Mouse (Mus musculus): ENCODE measurements around the gene Stk32b. TPM values are rescaled to one million over a fixed set of nuclear protein-coding genes. Genes with fewer than 3 reads are reported as not detected.

The Stk32b gene
- polyA plus RNA-seq, 1 experiment from 2014 or later, result 0.90 TPM

DNA sequence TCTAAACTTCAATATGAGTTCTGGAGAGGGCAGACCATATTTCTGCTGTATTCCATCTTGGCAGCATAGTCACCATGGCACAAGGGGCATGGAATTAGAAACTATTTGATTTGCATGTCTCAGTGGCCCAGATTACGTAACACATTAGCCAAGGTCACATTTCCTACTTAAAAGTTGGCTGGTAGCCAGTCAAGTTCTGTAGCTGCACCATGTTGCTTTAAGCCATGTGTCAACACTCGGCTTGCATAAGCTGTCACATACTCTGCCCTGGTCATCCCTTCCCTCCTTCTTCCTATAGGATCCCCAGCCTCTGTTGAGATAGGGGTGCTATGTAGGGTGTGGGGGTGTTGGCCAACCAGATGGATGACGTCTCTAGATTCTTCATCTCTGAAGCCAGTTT is 196.5 kb downstream of the Stk32b start:
- Histone ChIP-seq H3K4me1 (ENCODE audit: control insufficient read depth, insufficient read depth, low read length) (no peaks in the 10 kb centered on the region), H3K36me3 (ENCODE audit: control insufficient read depth, insufficient read depth, low read length) (no peaks in the 10 kb centered on the region), H3K27ac (ENCODE audit: low read depth, low read length) (no peak overlapping the region), H3K4me2 (no peak overlapping the region), H3K4me3 (ENCODE audit: low read depth, low read length) (no peak overlapping the region), H3K9ac (ENCODE audit: low read depth, low read length) (no peak overlapping the region), H3K9me3 (replicated peaks; ENCODE audit: control insufficient read depth, low read length) (no peaks in the 10 kb centered on the region), H3K27me3 (ENCODE audit: control insufficient read depth, insufficient read depth, low read length) (no peaks in the 10 kb centered on the region)
- WGBS (ENCODE audit: insufficient replicate concordance), result 59% methylated on average over 3 of the region's 3 CpGs
- ATAC-seq (replicated peaks; ENCODE audit: insufficient number of reproducible peaks, low FRiP score, low TSS enrichment), result no peak

DNA sequence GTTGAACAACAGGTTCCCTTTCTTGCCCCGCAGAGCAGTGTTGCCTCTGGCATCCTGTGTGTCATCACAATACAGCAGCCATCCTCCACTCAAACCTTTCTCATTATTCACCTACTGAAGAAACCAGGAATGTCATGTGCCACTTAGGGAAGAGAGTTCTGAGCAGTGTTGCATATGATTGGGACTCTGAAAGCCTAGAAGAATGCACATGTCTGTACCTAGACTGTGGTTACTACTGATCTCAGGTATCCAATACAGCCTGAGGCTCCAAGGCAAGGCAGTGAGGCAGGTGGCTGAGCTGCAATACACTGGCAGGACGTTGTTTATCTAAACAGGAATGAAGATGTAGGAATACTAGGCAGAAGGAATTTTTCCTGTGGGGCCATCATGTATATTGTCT is 204.5 kb downstream of the Stk32b start:
- Histone ChIP-seq H3K9ac (ENCODE audit: low read depth, low read length) (no peak overlapping the region), H3K4me1 (ENCODE audit: control insufficient read depth, insufficient read depth, low read length) (peaks cover 26% of the 10 kb centered on the region; the same call in 1 of the 2 replicates), H3K27ac (ENCODE audit: low read depth, low read length) (no peak overlapping the region), H3K27me3 (ENCODE audit: control insufficient read depth, insufficient read depth, low read length) (no peaks in the 10 kb centered on the region), H3K4me3 (ENCODE audit: low read depth, low read length) (no peak overlapping the region), H3K4me2 (no peak overlapping the region), H3K9me3 (replicated peaks; ENCODE audit: control insufficient read depth, low read length) (no peaks in the 10 kb centered on the region), H3K36me3 (ENCODE audit: control insufficient read depth, insufficient read depth, low read length) (no peaks in the 10 kb centered on the region)
- WGBS (ENCODE audit: insufficient replicate concordance), result 37% methylated on average over 2 of the region's 2 CpGs
- no peak for ATAC-seq (replicated peaks; ENCODE audit: insufficient number of reproducible peaks, low FRiP score, low TSS enrichment)

DNA sequence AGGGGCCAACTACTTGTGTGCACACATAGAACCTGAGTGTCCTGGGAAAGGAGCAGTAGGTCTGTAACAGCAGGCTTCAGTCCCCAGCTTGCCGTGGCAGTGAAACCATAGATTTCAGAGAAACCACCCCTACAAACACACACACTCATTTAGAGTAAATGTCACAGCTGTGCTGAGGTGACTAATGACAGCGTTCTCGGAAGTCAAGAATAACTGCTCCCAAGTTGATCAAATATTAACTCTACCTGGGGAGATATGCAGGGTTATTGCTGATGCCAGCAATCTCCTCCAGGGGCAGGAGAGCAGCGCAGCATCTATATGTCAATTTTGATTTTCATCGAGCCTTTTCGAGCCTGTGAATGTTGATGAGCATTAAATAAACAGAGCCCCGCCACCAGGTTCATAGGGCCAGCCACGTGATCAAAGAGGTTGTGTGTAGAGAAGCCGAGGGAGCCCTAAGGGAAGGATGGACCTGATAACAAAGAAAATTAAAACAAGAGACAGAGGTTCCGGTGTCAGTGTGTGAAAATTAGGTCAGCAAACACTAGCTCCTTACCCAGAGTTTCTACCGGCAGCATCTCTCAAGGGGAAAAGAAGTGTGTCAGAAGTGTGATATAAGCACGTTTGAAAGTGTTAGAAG is 210.0 kb downstream of the Stk32b start:
- Histone ChIP-seq H3K4me3 (ENCODE audit: low read depth, low read length) (no peak overlapping the region), H3K9ac (ENCODE audit: low read depth, low read length) (no peak overlapping the region), H3K27ac (ENCODE audit: low read depth, low read length) (no peak overlapping the region), H3K27me3 (ENCODE audit: control insufficient read depth, insufficient read depth, low read length) (no peaks in the 10 kb centered on the region), H3K36me3 (ENCODE audit: control insufficient read depth, insufficient read depth, low read length) (no peaks in the 10 kb centered on the region), H3K4me2 (no peak overlapping the region), H3K4me1 (ENCODE audit: control insufficient read depth, insufficient read depth, low read length) (peaks cover 8% of the 10 kb centered on the region; the same call in 1 of the 2 replicates), H3K9me3 (replicated peaks; ENCODE audit: control insufficient read depth, low read length) (no peaks in the 10 kb centered on the region)
- 66% methylated on average over 12 of the region's 12 CpGs for WGBS (ENCODE audit: insufficient replicate concordance)
- no peak for ATAC-seq (replicated peaks; ENCODE audit: insufficient number of reproducible peaks, low FRiP score, low TSS enrichment)

DNA sequence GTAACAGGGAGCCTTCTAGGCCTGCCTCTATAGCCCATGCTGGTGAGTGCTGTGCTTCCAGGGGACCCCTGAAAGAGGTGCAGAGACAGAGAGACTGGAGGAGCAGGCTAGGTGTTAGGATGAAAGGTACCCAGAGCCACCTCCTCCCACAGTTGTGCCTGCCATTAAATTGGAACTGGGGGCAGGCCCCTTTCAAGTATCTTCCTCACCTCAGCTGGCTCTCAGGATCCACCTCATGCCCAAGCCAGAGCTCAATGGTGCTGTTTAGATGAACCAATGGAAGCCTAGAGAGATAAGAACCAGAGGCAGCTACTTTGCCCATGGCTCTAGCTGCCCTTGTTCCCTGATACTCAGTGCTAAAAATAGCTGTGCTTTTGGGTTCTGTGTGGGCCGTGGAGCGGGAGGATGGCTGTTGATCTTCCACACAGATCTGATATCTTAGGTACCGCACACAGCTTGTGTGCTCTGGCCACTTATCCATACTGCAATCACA is 221.9 kb downstream of the Stk32b start:
- no peaks in the 10 kb centered on the region for H3K27me3 ChIP-seq (ENCODE audit: control insufficient read depth, insufficient read depth, low read length)
- no peaks in the 10 kb centered on the region for H3K9me3 ChIP-seq (replicated peaks; ENCODE audit: control insufficient read depth, low read length)
- WGBS (ENCODE audit: insufficient replicate concordance), result 31% methylated on average over 3 of the region's 3 CpGs
- ATAC-seq (replicated peaks; ENCODE audit: insufficient number of reproducible peaks, low FRiP score, low TSS enrichment), result no peak
- H3K36me3 ChIP-seq (ENCODE audit: control insufficient read depth, insufficient read depth, low read length), result no peaks in the 10 kb centered on the region
- H3K9ac ChIP-seq (ENCODE audit: low read depth, low read length), result no peak overlapping the region
- H3K27ac ChIP-seq (ENCODE audit: low read depth, low read length), result peak overlapping the region; percentile 4; the same call in 1 of the 2 replicates
- no peak overlapping the region for H3K4me3 ChIP-seq (ENCODE audit: low read depth, low read length)
- H3K4me1 ChIP-seq (ENCODE audit: control insufficient read depth, insufficient read depth, low read length), result peaks cover 4% of the 10 kb centered on the region; the same call in 1 of the 2 replicates
- H3K4me2 ChIP-seq, result no peak overlapping the region

DNA sequence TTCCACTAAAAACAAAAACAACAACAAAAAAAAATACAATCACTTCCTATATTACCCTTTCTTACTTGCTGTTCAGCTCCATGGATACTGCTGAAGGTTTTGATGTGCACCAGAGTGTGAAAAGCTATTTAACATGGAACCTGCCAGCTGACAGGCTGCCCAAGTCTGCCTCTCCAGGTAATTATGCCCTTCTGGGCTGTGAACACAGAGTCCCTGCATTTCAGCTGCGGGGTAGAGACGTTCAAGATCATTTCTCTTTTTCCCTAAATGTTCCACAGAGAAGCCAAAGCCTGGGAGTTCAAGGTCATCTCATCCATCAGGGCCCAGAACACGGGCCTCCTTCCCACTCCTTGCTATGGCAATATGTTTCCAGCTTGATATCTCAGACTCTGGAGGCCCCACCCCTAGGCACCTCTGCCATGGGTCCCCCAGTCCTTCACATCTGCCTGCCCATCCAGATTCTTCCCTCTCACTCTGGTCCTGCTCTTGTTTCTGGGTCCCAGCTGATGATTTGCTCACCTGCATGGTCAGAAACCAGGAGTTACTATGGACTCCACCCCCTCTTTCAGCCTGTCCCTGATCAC is 244.9 kb downstream of the Stk32b start:
- ATAC-seq (replicated peaks; ENCODE audit: insufficient number of reproducible peaks, low FRiP score, low TSS enrichment), result no peak
- WGBS (ENCODE audit: insufficient replicate concordance), result 75% methylated on average over 3 of the region's 3 CpGs
- H3K4me3 ChIP-seq (ENCODE audit: low read depth, low read length), result no peak overlapping the region

DNA sequence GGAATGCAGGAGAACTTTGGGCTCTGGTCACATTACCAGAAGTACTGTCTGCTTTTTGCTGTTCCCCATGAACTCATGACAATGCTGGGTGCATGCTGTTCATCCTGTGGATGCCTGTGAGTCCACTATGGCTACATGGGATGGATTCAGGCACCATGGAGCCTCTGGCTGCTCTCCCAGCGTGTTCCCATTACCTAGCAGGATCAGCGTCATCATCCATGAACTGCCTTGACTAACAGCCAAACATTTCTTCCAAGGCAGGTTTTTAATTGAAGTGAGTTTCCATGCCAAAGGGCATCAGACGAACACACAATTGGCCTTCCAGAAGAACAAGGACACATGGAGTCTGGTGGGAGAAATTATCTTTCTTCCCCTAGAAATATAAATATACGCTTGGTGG is 245.4 kb downstream of the Stk32b start:
- Histone ChIP-seq H3K4me3 (ENCODE audit: low read depth, low read length) (no peak overlapping the region), H3K9ac (ENCODE audit: low read depth, low read length) (no peak overlapping the region), H3K9me3 (replicated peaks; ENCODE audit: control insufficient read depth, low read length) (no peaks in the 10 kb centered on the region), H3K27ac (ENCODE audit: low read depth, low read length) (no peak overlapping the region), H3K4me1 (ENCODE audit: control insufficient read depth, insufficient read depth, low read length) (no peaks in the 10 kb centered on the region), H3K36me3 (ENCODE audit: control insufficient read depth, insufficient read depth, low read length) (no peaks in the 10 kb centered on the region), H3K4me2 (no peak overlapping the region), H3K27me3 (ENCODE audit: control insufficient read depth, insufficient read depth, low read length) (no peaks in the 10 kb centered on the region)
- ATAC-seq (replicated peaks; ENCODE audit: insufficient number of reproducible peaks, low FRiP score, low TSS enrichment), result no peak
- 82% methylated on average over 4 of the region's 4 CpGs for WGBS (ENCODE audit: insufficient replicate concordance)

More for the DNA sequence above, 244.9 kb downstream of the Stk32b start:
- Histone ChIP-seq H3K27me3 (ENCODE audit: control insufficient read depth, insufficient read depth, low read length) (no peaks in the 10 kb centered on the region), H3K4me2 (no peak overlapping the region), H3K27ac (ENCODE audit: low read depth, low read length) (no peak overlapping the region), H3K4me1 (ENCODE audit: control insufficient read depth, insufficient read depth, low read length) (no peaks in the 10 kb centered on the region), H3K9ac (ENCODE audit: low read depth, low read length) (no peak overlapping the region), H3K9me3 (replicated peaks; ENCODE audit: control insufficient read depth, low read length) (no peaks in the 10 kb centered on the region), H3K36me3 (ENCODE audit: control insufficient read depth, insufficient read depth, low read length) (no peaks in the 10 kb centered on the region)

DNA sequence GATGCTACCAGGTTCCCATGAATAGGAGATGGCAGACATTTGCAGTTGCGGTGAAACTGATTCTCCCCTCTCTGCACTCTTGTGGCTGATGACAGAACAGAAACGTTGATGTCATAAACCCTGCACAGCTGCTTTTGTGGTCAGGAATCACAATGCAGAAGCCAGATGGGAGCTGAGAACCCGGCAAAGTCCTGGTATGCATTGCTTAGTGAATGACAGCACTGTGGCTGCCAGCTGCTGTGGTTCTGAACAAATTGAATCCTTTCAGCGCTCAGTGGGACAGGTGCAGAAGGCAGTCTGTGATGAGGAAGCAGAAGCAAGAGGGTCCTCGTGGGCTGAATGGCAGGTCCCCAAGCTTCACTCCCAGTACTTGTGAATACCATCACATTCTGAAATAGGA is 247.9 kb downstream of the Stk32b start:
- Histone ChIP-seq H3K4me2 (no peak overlapping the region), H3K4me1 (ENCODE audit: control insufficient read depth, insufficient read depth, low read length) (no peaks in the 10 kb centered on the region; the same call in 1 of the 2 replicates), H3K9ac (ENCODE audit: low read depth, low read length) (no peak overlapping the region), H3K36me3 (ENCODE audit: control insufficient read depth, insufficient read depth, low read length) (no peaks in the 10 kb centered on the region), H3K4me3 (ENCODE audit: low read depth, low read length) (no peak overlapping the region), H3K27me3 (ENCODE audit: control insufficient read depth, insufficient read depth, low read length) (no peaks in the 10 kb centered on the region), H3K9me3 (replicated peaks; ENCODE audit: control insufficient read depth, low read length) (no peaks in the 10 kb centered on the region), H3K27ac (ENCODE audit: low read depth, low read length) (no peak overlapping the region)
- 74% methylated on average over 5 of the region's 5 CpGs for WGBS (ENCODE audit: insufficient replicate concordance)
- ATAC-seq (replicated peaks; ENCODE audit: insufficient number of reproducible peaks, low FRiP score, low TSS enrichment), result no peak

DNA sequence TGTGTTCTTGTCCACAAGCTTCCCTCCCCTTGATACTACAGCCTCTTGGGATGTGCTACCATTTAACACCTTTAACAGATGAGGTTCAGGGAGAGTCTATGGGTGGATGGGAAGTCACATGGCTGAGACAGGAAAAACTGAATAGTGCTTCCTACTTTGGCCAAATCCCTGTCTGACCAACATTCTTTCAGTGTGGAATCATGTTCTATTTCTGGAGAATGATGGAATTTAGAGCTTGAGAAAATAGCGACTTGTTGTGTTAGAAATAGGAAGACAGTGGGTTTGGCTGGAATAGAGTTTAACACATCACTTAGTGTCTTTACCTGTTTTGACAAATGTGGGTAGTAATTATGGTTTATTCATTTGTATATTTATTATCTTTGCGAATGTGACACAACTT is 249.3 kb downstream of the Stk32b start:
- WGBS (ENCODE audit: insufficient replicate concordance), result 61% methylated on average over 2 of the region's 2 CpGs
- Histone ChIP-seq H3K9me3 (replicated peaks; ENCODE audit: control insufficient read depth, low read length) (no peaks in the 10 kb centered on the region), H3K4me2 (no peak overlapping the region), H3K4me3 (ENCODE audit: low read depth, low read length) (no peak overlapping the region), H3K36me3 (ENCODE audit: control insufficient read depth, insufficient read depth, low read length) (no peaks in the 10 kb centered on the region), H3K27me3 (ENCODE audit: control insufficient read depth, insufficient read depth, low read length) (no peaks in the 10 kb centered on the region), H3K4me1 (ENCODE audit: control insufficient read depth, insufficient read depth, low read length) (no peaks in the 10 kb centered on the region; the same call in 1 of the 2 replicates), H3K9ac (ENCODE audit: low read depth, low read length) (no peak overlapping the region), H3K27ac (ENCODE audit: low read depth, low read length) (no peak overlapping the region)
- no peak for ATAC-seq (replicated peaks; ENCODE audit: insufficient number of reproducible peaks, low FRiP score, low TSS enrichment)

DNA sequence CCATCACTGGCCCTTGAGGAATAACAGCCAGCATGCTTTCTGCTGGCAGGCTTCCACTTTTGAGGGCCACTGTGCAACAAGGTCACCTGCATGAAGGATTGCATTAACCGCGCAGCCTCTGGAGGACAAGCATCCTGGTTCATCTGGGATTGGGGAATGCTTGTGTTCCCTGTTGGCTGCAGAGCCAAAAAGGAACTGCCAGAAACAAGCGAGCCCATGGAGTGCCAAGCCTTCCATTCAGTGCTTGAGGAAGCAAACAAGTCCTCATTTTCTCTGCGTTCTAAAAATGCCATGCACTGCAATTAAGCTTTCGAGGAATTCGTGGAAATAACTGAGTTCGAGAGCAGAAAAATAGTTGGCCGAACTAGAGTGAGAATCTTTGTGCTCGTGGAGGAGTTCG is 251.5 kb downstream of the Stk32b start:
- Histone ChIP-seq H3K36me3 (ENCODE audit: control insufficient read depth, insufficient read depth, low read length) (no peaks in the 10 kb centered on the region), H3K27me3 (ENCODE audit: control insufficient read depth, insufficient read depth, low read length) (no peaks in the 10 kb centered on the region), H3K9me3 (replicated peaks; ENCODE audit: control insufficient read depth, low read length) (no peaks in the 10 kb centered on the region), H3K27ac (ENCODE audit: low read depth, low read length) (no peak overlapping the region), H3K4me1 (ENCODE audit: control insufficient read depth, insufficient read depth, low read length) (no peaks in the 10 kb centered on the region; the same call in 1 of the 2 replicates), H3K4me3 (ENCODE audit: low read depth, low read length) (no peak overlapping the region), H3K4me2 (no peak overlapping the region), H3K9ac (ENCODE audit: low read depth, low read length) (no peak overlapping the region)
- WGBS (ENCODE audit: insufficient replicate concordance), result 85% methylated on average over 10 of the region's 10 CpGs
- ATAC-seq (replicated peaks; ENCODE audit: insufficient number of reproducible peaks, low FRiP score, low TSS enrichment), result no peak

All from heart, embryonic 11.5 days (tissue).